Mouse (Mus musculus) heart, postnatal 0 days (tissue): ENCODE data around the gene Prtg.

Source experiments
- CTCF ChIP-seq: IDR thresholded peaks from 2 replicates; pipeline ENCODE4 v1.5.1; 2016; ENCODE audit warnings: antibody characterized with exemption, control low read depth, low read depth
- EP300 ChIP-seq: IDR thresholded peaks from 2 replicates; pipeline ENCODE4 v1.6.1; 2016; ENCODE audit warnings: antibody characterized with exemption, low read depth

DNA sequence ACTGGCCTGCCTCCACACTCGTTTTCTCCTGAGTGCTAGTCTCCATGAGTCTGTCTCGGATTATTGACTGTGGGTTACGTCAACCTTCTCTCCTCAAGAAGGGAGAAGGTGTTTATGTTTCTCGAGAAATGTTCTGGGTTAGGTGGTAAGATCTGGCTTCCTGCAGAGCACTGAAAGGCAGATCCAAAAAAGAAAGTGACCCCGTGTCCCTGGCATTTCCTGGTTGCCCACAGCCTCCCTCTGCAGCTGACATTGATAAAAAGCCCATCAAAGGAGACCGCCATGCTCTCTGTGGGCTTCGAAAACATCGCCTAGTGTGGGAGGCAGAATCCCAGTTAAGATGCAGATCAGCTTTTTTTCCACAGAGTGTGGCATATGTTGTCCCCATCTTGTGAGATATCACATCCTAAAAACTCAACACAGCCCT, 48.0 kb upstream of the Prtg start:
- TF ChIP-seq CTCF (no peak), EP300 (no peak)
